16 mouse cellular contexts compared by ENCODE assay signal in the genomic region with DNA sequence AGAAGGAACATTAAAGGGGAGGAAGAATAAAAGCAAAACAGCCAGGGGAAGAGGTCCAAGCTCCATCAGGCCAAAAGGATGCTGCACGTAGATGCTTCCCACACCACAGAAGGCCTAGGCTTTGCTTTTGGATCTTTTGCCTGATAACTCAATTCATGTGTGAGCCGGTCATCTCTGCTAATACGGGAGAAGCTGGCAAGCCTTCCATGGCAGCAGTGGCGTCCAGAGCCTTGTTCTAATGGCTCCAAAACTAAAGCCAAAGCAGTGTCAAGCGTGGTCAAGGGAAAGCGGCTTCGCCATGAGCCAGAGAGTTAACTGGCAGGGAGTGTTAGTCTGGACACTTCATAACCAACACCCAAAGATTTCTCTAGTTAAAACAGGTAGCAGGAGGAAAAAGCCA.
"Had no signal": no experiment of that assay in that cellular context is flagged by ENCODE, and none has a peak within 500 bp of the region (broad histone marks: within the 10 kb centered on the region; RNA-seq: fewer than 3 reads in every experiment).

No protein-coding gene starts in this region.

- H3K9me3 ChIP-seq: neural tube, embryonic 13.5 days; neural tube, embryonic 15.5 days; stomach, embryonic 15.5 days had no signal

- H3K27ac ChIP-seq: neural tube, embryonic 13.5 days; neural tube, embryonic 15.5 days; stomach, embryonic 15.5 days; stomach, postnatal 0 days had no signal

- DNase-seq: retina, postnatal 1 day; right cerebral cortex, adult 18-20 months; right cerebral cortex, postnatal 14 days; right cerebral cortex, postnatal 25 days; right cerebral cortex, postnatal 4 days; spleen, adult 18-20 months; thymus, adult 18-20 months; thymus, adult 2 months; thymus, postnatal 14 days; thymus, postnatal 25 days; thymus, postnatal 36 days; thymus, postnatal 4 days had no signal

- H3K4me1 ChIP-seq: stomach, embryonic 15.5 days had no signal

- H3K4me3 ChIP-seq: neural tube, embryonic 13.5 days; neural tube, embryonic 15.5 days; stomach, embryonic 15.5 days had no signal

- H3K9ac ChIP-seq: neural tube, embryonic 13.5 days; neural tube, embryonic 15.5 days; stomach, embryonic 15.5 days had no signal

- H3K27me3 ChIP-seq: neural tube, embryonic 13.5 days; neural tube, embryonic 15.5 days; stomach, embryonic 15.5 days had no signal

- H3K4me2 ChIP-seq: neural tube, embryonic 13.5 days; neural tube, embryonic 15.5 days; stomach, embryonic 15.5 days had no signal

- H3K36me3 ChIP-seq: neural tube, embryonic 13.5 days; neural tube, embryonic 15.5 days; stomach, embryonic 15.5 days had no signal
